ENCODE assay signal across 9 mouse cellular contexts in the genomic region with DNA sequence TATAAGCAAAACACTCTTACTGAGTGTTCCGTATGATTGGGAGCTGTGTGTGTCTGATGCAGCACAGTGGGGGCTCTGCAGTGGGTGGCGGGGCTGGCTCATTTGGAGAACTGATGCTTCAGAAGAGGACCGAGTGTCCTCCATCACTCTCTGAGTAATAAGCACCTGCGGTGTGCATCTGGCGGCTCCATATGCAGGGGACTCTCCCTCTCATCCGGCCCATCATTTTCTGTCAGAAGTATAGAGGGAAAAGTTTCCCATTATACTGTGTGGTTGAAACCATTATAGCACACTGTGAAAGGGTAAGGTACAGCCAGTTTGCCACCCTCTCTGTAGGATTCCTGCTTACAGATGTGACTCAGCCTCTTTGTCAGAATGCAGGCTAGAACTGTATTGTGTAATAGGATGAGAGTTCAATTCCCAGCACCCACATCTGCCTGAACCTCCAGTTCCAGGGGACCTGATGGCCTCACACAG. TPM values are rescaled to one million over a fixed set of nuclear protein-coding genes. Genes with fewer than 3 reads are reported as not detected.
DNase-seq lines count a peak whose midpoint lies in the region; ATAC-seq lines count a peak whose summit lies in the region.
"Had no signal": no experiment of that assay in that cellular context is flagged by ENCODE, and none has a peak within 500 bp of the region (broad histone marks: within the 10 kb centered on the region; RNA-seq: fewer than 3 reads in every experiment).

No protein-coding gene starts in this region.

- H3K27ac ChIP-seq in liver, embryonic 13.5 days, result no peak overlapping the region
- no peak overlapping the region for H3K27ac ChIP-seq in kidney, embryonic 14.5 days (ENCODE audit: low read depth, low read length)
- H3K27ac ChIP-seq: heart, embryonic 13.5 days had no signal

- H3K27me3 ChIP-seq in liver, embryonic 13.5 days, result no peaks in the 10 kb centered on the region
- H3K27me3 ChIP-seq in kidney, embryonic 14.5 days (ENCODE audit: control insufficient read depth, insufficient read depth, low read length), result no peaks in the 10 kb centered on the region
- H3K27me3 ChIP-seq: heart, embryonic 13.5 days had no signal

- no peak overlapping the region for H3K9ac ChIP-seq in liver, embryonic 13.5 days
- no peak overlapping the region for H3K9ac ChIP-seq in kidney, embryonic 14.5 days (ENCODE audit: low read depth, low read length)
- H3K9ac ChIP-seq: heart, embryonic 13.5 days had no signal

- H3K9me3 ChIP-seq in liver, embryonic 13.5 days (replicated peaks), result no peaks in the 10 kb centered on the region
- no peaks in the 10 kb centered on the region for H3K9me3 ChIP-seq in kidney, embryonic 14.5 days (ENCODE audit: control insufficient read depth, low read length)
- H3K9me3 ChIP-seq: heart, embryonic 13.5 days had no signal

- 74% methylated on average over 6 of the region's 6 CpGs for WGBS in liver, embryonic 13.5 days (ENCODE audit: insufficient replicate concordance)
- WGBS in kidney, embryonic 14.5 days, result 89% methylated on average over 6 of the region's 6 CpGs

- DNase-seq in liver, embryonic 13.5 days, result no peak
- DNase-seq in liver, result no peak
- peak; percentile 55 for DNase-seq in cerebellum, postnatal 36 days
- DNase-seq in left cerebral cortex, postnatal 36 days (ENCODE audit: low spot score in 2 of 2), result peak; percentile 58 to 59
- DNase-seq in right cerebral cortex, postnatal 25 days, result peak; percentile 61
- DNase-seq in lung, postnatal 14 days, result no peak

- no peak overlapping the region for H3K4me3 ChIP-seq in liver, embryonic 13.5 days (replicated peaks)
- H3K4me3 ChIP-seq in kidney, embryonic 14.5 days (ENCODE audit: low read length), result no peak overlapping the region
- H3K4me3 ChIP-seq: heart, embryonic 13.5 days had no signal

- H3K36me3 ChIP-seq in liver, embryonic 13.5 days, result no peaks in the 10 kb centered on the region
- H3K36me3 ChIP-seq in kidney, embryonic 14.5 days (ENCODE audit: control insufficient read depth, insufficient read depth, low read length), result no peaks in the 10 kb centered on the region

- peaks cover 27% of the 10 kb centered on the region for H3K4me1 ChIP-seq in liver, embryonic 13.5 days (replicated peaks)
- H3K4me1 ChIP-seq in kidney, embryonic 14.5 days (ENCODE audit: control insufficient read depth, insufficient read depth, low read length), result peaks cover 26% of the 10 kb centered on the region

- intact Hi-C loops in left cerebral cortex, postnatal 36 days (cut with DNase I), result no loop called here

- ATAC-seq in liver, embryonic 13.5 days (ENCODE audit: low read depth), result 0 out of 2 replicates have a peak, but pooled peaks have one; percentile 31
- no peak for ATAC-seq in activated CD4-positive, CD25-positive, alpha-beta regulatory T cell, adult 4 months
- ATAC-seq in kidney, embryonic 14.5 days (ENCODE audit: low FRiP score, low TSS enrichment), result no peak

- no peak overlapping the region for H3K4me2 ChIP-seq in liver, embryonic 13.5 days
- no peak overlapping the region for H3K4me2 ChIP-seq in kidney, embryonic 14.5 days (replicated peaks; ENCODE audit: low read depth, low read length)
- H3K4me2 ChIP-seq: heart, embryonic 13.5 days had no signal

RNA-seq across cellular contexts. Expression of a gene that starts 8.9 kb away (rescaled TPM):
- 7.2 and 8.7 TPM in 2 replicates for polyA plus RNA-seq in liver, embryonic 13.5 days (2015; fragmentation: Nextera tagmentation; extraction: Ambion mirVana)
- 10 to 100 TPM; 12.3 to 15.9 TPM for total RNA-seq in left cerebral cortex, postnatal 36 days (2021)
- polyA plus RNA-seq in activated CD4-positive, CD25-positive, alpha-beta regulatory T cell, adult 4 months (2017; shearing (Covaris generic)), result 1 to 10 TPM; 6.3 to 7.2 TPM
- polyA plus RNA-seq in kidney, embryonic 14.5 days (2014; fragmentation: Nextera tagmentation; extraction: Ambion mirVana), result 16.6 and 26.8 TPM in 2 replicates

Comparison
In these comparisons a context has a peak if more than half of its experiments do, and no peak if none do; other contexts are left out.
1. DNase-seq: peak in cerebellum, postnatal 36 days (2 of 2), left cerebral cortex, postnatal 36 days (2 of 2) and right cerebral cortex, postnatal 25 days (single experiment); none in liver, embryonic 13.5 days (single experiment), liver (single experiment) and lung, postnatal 14 days (single experiment).